Mouse (Mus musculus) brain, embryonic 14.5 days (tissue): ENCODE data around the gene Bcl3. TPM values are rescaled to one million over a fixed set of nuclear protein-coding genes. Genes with fewer than 3 reads are reported as not detected.

Experiments
- DNase-seq: peaks from one replicate; pipeline ENCODE4 v3.0.0-alpha.2; 2011; ENCODE audit warnings: low read depth
- CTCF ChIP-seq: fragments of 200-500 bp; IDR thresholded peaks from 2 replicates; pipeline ENCODE4 v1.5.1; 2012; ENCODE audit warnings: inconsistent platforms, mild to moderate bottlenecking, moderate library complexity, borderline replicate concordance; ENCODE audit not compliant: insufficient read depth, insufficient read length; ENCODE audit errors: extremely low read depth
- POLR2A ChIP-seq: fragments of 200-500 bp; IDR thresholded peaks from 2 replicates; pipeline ENCODE4 v1.6.1; 2012; ENCODE audit warnings: mild to moderate bottlenecking, inconsistent platforms, borderline replicate concordance; ENCODE audit not compliant: poor library complexity, insufficient read depth, insufficient read length, severe bottlenecking; ENCODE audit errors: extremely low read depth
- polyA plus RNA-seq: library from polyadenylated mRNA; depleted of rRNA; stranded (reverse); fragments of >200 nt; gene quantifications from 2 replicates; pipeline ENCODE4 v1.2.3, GENCODE M21; 2012; rRNA removed

Bcl3 gene
- 0.47 and 0.92 TPM in 2 replicates for polyA plus RNA-seq

GRCm38 (mm10) chr7:19822604-19823058, at the start of gene Bcl3:
Gene Bcl3 (minus strand): TSS chr7:19822770.
- DNase-seq = no peak
- no peak for TF ChIP-seq POLR2A
- TF ChIP-seq CTCF = no peak

GRCm38 (mm10) chr7:19871943-19872601, 49.5 kb upstream of the Bcl3 start:
- peak; percentile 55; the same call in 1 of the 2 replicates for TF ChIP-seq CTCF
- TF ChIP-seq POLR2A = no peak
- peak; percentile 24 for DNase-seq

GRCm38 (mm10) chr7:19871137-19871621, 48.6 kb upstream of the Bcl3 start:
- TF ChIP-seq POLR2A (no peak), CTCF (no peak)

GRCm38 (mm10) chr7:19867751-19868399, 45.3 kb upstream of the Bcl3 start:
- DNase-seq = no peak
- TF ChIP-seq POLR2A = no peak
- no peak for TF ChIP-seq CTCF

More at GRCm38 (mm10) chr7:19871137-19871621, 48.6 kb upstream of the Bcl3 start:
- DNase-seq = no peak

- no peak for TF ChIP-seq POLR2A
- no peak for DNase-seq
Measured at GRCm38 (mm10) chr7:19866490-19866889, 43.9 kb upstream of the Bcl3 start.

GRCm38 (mm10) chr7:19865246-19866036, 42.9 kb upstream of the Bcl3 start:
- DNase-seq = no peak
- no peak for TF ChIP-seq CTCF
- TF ChIP-seq POLR2A = no peak

- TF ChIP-seq CTCF = no peak
- TF ChIP-seq POLR2A = no peak
- DNase-seq = no peak
Measured at GRCm38 (mm10) chr7:19864241-19864640, 41.7 kb upstream of the Bcl3 start.

- DNase-seq = no peak
- TF ChIP-seq CTCF (no peak), POLR2A (no peak)
Measured at GRCm38 (mm10) chr7:19861199-19861598, 38.6 kb upstream of the Bcl3 start, which contains the start of gene Ceacam16. Gene Ceacam16 (minus strand): TSS chr7:19861299.

GRCm38 (mm10) chr7:19859740-19860139, 37.2 kb upstream of the Bcl3 start:
- TF ChIP-seq CTCF (no peak), POLR2A (no peak)

GRCm38 (mm10) chr7:19856283-19856682, 33.7 kb upstream of the Bcl3 start:
- no peak for TF ChIP-seq CTCF
- no peak for TF ChIP-seq POLR2A
- DNase-seq = no peak

More at GRCm38 (mm10) chr7:19859740-19860139, 37.2 kb upstream of the Bcl3 start:
- no peak for DNase-seq

GRCm38 (mm10) chr7:19855663-19856062, 33.1 kb upstream of the Bcl3 start:
- TF ChIP-seq POLR2A = no peak
- TF ChIP-seq CTCF = no peak
- no peak for DNase-seq
